Mouse (Mus musculus): ENCODE data around the gene Far2.

DNA sequence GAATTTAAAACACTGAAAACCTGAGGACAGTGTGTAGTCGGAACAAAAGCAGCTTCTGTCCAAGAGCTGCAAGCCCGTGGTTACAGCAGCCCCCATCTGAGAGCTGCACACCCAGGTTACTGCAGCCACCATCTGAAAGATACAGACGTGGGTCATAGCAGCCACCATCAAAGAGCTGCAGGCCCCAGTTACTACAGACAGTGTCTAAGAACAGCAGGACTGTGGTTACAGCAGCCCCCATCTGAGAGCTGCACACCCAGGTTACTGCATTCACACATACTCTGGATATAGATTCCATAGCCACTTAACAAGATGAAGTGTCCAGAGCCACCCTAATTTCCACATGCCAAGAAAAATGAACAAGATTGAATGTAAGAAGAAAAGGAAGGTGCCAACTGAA, 180.5 kb downstream of the Far2 start:
- TF ChIP-seq CTCF (IDR thresholded peaks at IDR 0.05; ENCODE audit: borderline replicate concordance, insufficient read depth, low read depth, low read length) (no peak), POLR2A (IDR thresholded peaks at IDR 0.05; ENCODE audit: borderline replicate concordance, insufficient read depth, low read length) (no peak)
